Comparison of ENCODE assay signal across 12 mouse cellular contexts in genomic region chr4:97880120-97881055, GRCm38 (mm10).
DNase-seq lines count a peak whose midpoint lies in the region; ATAC-seq lines count a peak whose summit lies in the region.
"Had no signal": no experiment of that assay in that cellular context is flagged by ENCODE, and none has a peak within 500 bp of the region (broad histone marks: within the 10 kb centered on the region; RNA-seq: fewer than 3 reads in every experiment).

No protein-coding gene starts in this region.

- no peaks in the 10 kb centered on the region for H3K4me1 ChIP-seq in midbrain, embryonic 11.5 days (ENCODE audit: control insufficient read depth, insufficient read depth, low read length)
- H3K4me1 ChIP-seq in midbrain, embryonic 16.5 days (ENCODE audit: control insufficient read depth, insufficient read depth, low read length) = no peaks in the 10 kb centered on the region
- H3K4me1 ChIP-seq in kidney, embryonic 15.5 days = no peaks in the 10 kb centered on the region
- H3K4me1 ChIP-seq in midbrain, embryonic 14.5 days (ENCODE audit: control insufficient read depth, insufficient read depth, low read length) = no peaks in the 10 kb centered on the region

- no peaks in the 10 kb centered on the region for H3K36me3 ChIP-seq in midbrain, embryonic 11.5 days (ENCODE audit: control insufficient read depth, insufficient read depth, low read length)
- no peaks in the 10 kb centered on the region for H3K36me3 ChIP-seq in midbrain, embryonic 16.5 days (ENCODE audit: control insufficient read depth, insufficient read depth, low read length)
- no peaks in the 10 kb centered on the region for H3K36me3 ChIP-seq in kidney, embryonic 15.5 days
- no peaks in the 10 kb centered on the region for H3K36me3 ChIP-seq in midbrain, embryonic 14.5 days (ENCODE audit: control insufficient read depth, insufficient read depth, low read length)

- peak; percentile 42; the same call in 1 of the 2 replicates for ATAC-seq in midbrain, embryonic 11.5 days (ENCODE audit: low FRiP score)
- ATAC-seq in midbrain, embryonic 16.5 days = no peak
- 0 out of 2 replicates have a peak, but pooled peaks have one; percentile 22 for ATAC-seq in kidney, embryonic 15.5 days (replicated peaks; ENCODE audit: low FRiP score)
- no peak; the same call in 1 of the 2 replicates for ATAC-seq in midbrain, embryonic 14.5 days (ENCODE audit: low FRiP score, low TSS enrichment)

- no peak overlapping the region for H3K27ac ChIP-seq in midbrain, embryonic 11.5 days (ENCODE audit: low read depth, low read length)
- no peak overlapping the region for H3K27ac ChIP-seq in midbrain, embryonic 16.5 days (ENCODE audit: low read length)
- H3K27ac ChIP-seq in kidney, embryonic 15.5 days = no peak overlapping the region
- H3K27ac ChIP-seq in midbrain, embryonic 14.5 days (replicated peaks; ENCODE audit: low read depth, low read length) = no peak overlapping the region

- H3K9me3 ChIP-seq in midbrain, embryonic 11.5 days (ENCODE audit: control insufficient read depth, low read length) = no peaks in the 10 kb centered on the region
- no peaks in the 10 kb centered on the region for H3K9me3 ChIP-seq in midbrain, embryonic 16.5 days (replicated peaks; ENCODE audit: control insufficient read depth, low read length, poor library complexity, severe bottlenecking)
- H3K9me3 ChIP-seq in kidney, embryonic 15.5 days (replicated peaks) = no peaks in the 10 kb centered on the region
- no peaks in the 10 kb centered on the region for H3K9me3 ChIP-seq in midbrain, embryonic 14.5 days (ENCODE audit: control insufficient read depth, low read length)

- no peaks in the 10 kb centered on the region for H3K27me3 ChIP-seq in midbrain, embryonic 11.5 days (ENCODE audit: control insufficient read depth, insufficient read depth, low read length)
- H3K27me3 ChIP-seq in midbrain, embryonic 16.5 days (ENCODE audit: control insufficient read depth, insufficient read depth, low read depth, low read length) = no peaks in the 10 kb centered on the region
- no peaks in the 10 kb centered on the region for H3K27me3 ChIP-seq in kidney, embryonic 15.5 days
- H3K27me3 ChIP-seq in midbrain, embryonic 14.5 days (ENCODE audit: control insufficient read depth, insufficient read depth, low read length) = no peaks in the 10 kb centered on the region

- no peak overlapping the region for H3K9ac ChIP-seq in midbrain, embryonic 11.5 days (ENCODE audit: low read length)
- no peak overlapping the region for H3K9ac ChIP-seq in midbrain, embryonic 16.5 days (ENCODE audit: low read depth, low read length)
- no peak overlapping the region for H3K9ac ChIP-seq in kidney, embryonic 15.5 days
- H3K9ac ChIP-seq in midbrain, embryonic 14.5 days (replicated peaks; ENCODE audit: low read length) = no peak overlapping the region

- no peak overlapping the region for H3K4me2 ChIP-seq in midbrain, embryonic 11.5 days
- H3K4me2 ChIP-seq in midbrain, embryonic 16.5 days (ENCODE audit: low read length) = no peak overlapping the region
- H3K4me2 ChIP-seq in kidney, embryonic 15.5 days = no peak overlapping the region
- H3K4me2 ChIP-seq in midbrain, embryonic 14.5 days (ENCODE audit: low read length) = no peak overlapping the region

- WGBS in midbrain, embryonic 11.5 days = 83% methylated on average over 9 of the region's 9 CpGs
- 65% methylated on average over 9 of the region's 9 CpGs for WGBS in midbrain, embryonic 16.5 days
- 76% methylated on average over 9 of the region's 9 CpGs for WGBS in kidney, embryonic 15.5 days
- WGBS in midbrain, embryonic 14.5 days = 70% methylated on average over 9 of the region's 9 CpGs

- DNase-seq in midbrain, embryonic 11.5 days (ENCODE audit: low spot score, missing footprints) = no peak
- peak; percentile 91 to 92 for DNase-seq in cerebellum, postnatal 25 days
- peak; percentile 37 for DNase-seq in midbrain, embryonic 14.5 days
- DNase-seq in B cell, adult 2 months = no peak
- no peak for DNase-seq in thymus, postnatal 25 days
- no peak for DNase-seq in gastrocnemius, postnatal 25 days
- DNase-seq: adrenal gland, postnatal 10 days; heart, adult 18-20 months; lung, postnatal 4 days; thymus, postnatal 14 days had no signal

- no peak overlapping the region for H3K4me3 ChIP-seq in midbrain, embryonic 11.5 days (ENCODE audit: low read depth, low read length)
- H3K4me3 ChIP-seq in midbrain, embryonic 16.5 days (ENCODE audit: low read depth, low read length) = no peak overlapping the region
- H3K4me3 ChIP-seq in kidney, embryonic 15.5 days (replicated peaks) = no peak overlapping the region
- H3K4me3 ChIP-seq in midbrain, embryonic 14.5 days (replicated peaks; ENCODE audit: low read depth, low read length) = no peak overlapping the region

Comparison
In these comparisons a context has a peak if more than half of its experiments do, and no peak if none do; other contexts are left out.
1. ATAC-seq: peak in midbrain, embryonic 11.5 days (single experiment) and kidney, embryonic 15.5 days (single experiment); none in midbrain, embryonic 16.5 days (single experiment) and midbrain, embryonic 14.5 days (single experiment).
2. DNase-seq: peak in cerebellum, postnatal 25 days (2 of 2) and midbrain, embryonic 14.5 days (single experiment); none in midbrain, embryonic 11.5 days (single experiment), B cell, adult 2 months (0 of 2), thymus, postnatal 25 days (single experiment) and gastrocnemius, postnatal 25 days (single experiment).